Mouse (Mus musculus) thymus, postnatal 4 days (tissue): ENCODE measurements around the gene Gpc5.
"Not testable (repeated sequence)": the region's sequence is repeated elsewhere in the genome, so short reads cannot be mapped to it uniquely, and the experiment has no call there.

ENCODE experiments used
- DNase-seq: peaks from one replicate; pipeline ENCODE4 v3.0.0; 2021

Gpc5 gene

DNA sequence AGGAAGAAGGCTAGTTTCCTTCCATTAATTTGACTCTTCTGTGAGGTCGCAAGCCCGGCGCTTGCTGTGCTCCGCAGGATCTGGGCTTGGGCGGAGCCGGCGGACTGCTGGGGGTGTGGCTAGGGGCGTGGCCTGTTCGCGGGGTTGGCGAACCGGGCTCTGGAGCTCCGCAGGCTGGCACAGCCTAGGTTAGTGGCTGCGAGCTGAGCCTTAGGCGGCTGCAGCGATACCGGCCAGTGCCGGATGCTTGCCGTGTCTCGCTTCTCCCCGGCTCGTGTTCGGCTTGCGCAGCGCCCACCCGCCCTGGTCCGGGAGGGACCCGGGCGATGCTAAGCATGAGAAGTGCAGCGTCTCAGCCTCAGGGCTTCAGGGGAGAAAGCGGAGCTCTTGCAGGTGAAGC lies at the start of gene Gpc5:
Gene Gpc5, plus strand, starts transcription at position 135 of the 400 bp plus-strand sequence.
- DNase-seq: peak; percentile 93

DNA sequence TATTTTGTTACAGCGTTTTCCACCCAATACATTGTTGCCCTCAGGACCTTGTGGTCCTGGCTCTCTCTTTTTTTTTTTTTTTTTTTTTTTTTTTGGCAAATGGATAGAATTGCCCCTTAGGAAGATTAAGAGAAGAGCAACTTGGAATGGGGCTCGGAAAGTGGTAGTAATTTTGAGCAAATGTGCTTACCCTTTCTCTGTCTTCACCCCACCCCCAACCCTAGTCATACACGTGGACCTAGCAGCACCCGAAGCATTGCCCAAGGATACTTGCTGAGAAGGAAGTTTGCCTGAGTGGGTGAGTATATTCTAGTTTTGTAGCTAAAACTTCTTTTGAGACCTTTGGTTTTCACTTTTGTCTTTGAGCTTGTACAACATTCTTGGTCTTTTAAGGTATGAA lies 49.4 kb upstream of the Gpc5 start:
- peak; percentile 19 for DNase-seq

- no peak for DNase-seq
Observed at GRCm38 (mm10) chr14:115044016-115044415, 48.0 kb upstream of the Gpc5 start.

DNA sequence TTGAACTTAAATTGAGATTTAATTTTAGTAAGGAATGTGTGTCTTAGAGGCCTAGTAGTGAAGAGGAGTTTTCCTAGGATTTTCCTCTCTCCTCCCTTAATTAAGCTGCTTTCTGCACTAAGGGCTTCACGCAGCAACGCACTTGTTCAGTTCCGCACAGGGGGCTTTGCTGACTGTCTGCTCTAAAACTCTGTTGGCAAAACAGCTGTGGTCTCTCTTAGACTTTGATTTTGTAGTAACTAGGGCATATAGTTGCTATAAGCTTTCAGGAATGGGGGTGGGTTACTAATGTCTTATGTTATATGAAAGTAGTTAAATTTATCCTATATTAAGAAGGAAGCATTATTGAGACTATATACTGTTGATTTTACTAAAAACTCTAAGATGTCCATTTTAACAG lies 46.3 kb upstream of the Gpc5 start:
- DNase-seq: no peak

GRCm38 (mm10) chr14:115047316-115047715 lies 44.7 kb upstream of the Gpc5 start:
- DNase-seq: no peak

- no peak for DNase-seq
Observed at GRCm38 (mm10) chr14:115047990-115048862, 43.8 kb upstream of the Gpc5 start.

DNA sequence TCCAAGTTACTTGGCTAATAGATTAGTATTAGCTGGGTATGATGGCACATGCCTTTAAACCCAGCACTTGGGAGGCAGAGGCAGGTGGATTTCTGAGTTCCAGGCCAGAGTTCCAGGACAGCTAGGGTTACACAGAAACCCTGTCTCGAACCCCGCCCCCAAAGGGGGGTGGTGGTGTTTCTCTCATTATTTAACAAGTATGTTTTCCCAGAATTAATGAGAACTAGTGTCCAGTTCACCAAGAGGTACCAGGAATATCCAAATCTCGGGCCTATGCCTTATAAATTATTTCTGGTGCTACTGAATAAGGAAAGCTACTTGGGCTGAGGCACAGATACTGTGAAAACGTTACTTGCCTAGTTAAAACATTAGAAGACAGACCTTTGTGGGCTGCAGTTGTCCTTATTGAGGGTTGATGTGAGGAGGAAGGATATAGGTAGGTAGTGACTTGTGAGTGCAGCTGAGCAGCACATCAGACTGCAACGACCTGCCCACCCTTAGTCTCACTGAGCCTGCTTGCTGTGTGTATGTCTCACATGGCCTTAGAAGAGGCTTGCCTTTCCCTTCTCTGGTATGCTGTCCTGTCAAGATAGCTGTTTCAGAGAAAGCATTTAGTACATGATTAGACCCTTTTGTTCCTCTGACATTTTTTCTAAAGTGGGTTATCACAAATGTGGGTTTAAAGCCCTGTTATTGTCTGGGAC lies 43.0 kb upstream of the Gpc5 start:
- DNase-seq: no peak

DNA sequence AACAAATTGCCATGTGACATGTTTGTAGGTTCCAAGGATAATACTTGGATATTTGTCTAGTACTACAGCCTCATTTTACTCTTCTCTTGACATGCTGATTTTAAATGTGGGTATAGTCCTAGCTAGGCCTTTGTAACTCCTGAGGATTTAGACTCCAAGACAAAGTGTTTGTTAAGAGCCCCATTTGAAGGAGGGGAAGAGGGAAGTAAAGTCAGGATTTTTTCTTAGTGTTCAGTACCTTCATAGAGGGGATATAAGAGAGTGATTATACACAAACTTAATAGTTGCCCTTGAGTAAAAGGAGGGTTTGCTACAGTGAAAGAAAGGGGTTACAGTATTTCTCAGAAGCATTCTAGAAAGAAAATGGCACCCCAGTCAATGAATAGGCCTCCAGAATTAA lies 42.2 kb upstream of the Gpc5 start:
- no peak for DNase-seq

DNA sequence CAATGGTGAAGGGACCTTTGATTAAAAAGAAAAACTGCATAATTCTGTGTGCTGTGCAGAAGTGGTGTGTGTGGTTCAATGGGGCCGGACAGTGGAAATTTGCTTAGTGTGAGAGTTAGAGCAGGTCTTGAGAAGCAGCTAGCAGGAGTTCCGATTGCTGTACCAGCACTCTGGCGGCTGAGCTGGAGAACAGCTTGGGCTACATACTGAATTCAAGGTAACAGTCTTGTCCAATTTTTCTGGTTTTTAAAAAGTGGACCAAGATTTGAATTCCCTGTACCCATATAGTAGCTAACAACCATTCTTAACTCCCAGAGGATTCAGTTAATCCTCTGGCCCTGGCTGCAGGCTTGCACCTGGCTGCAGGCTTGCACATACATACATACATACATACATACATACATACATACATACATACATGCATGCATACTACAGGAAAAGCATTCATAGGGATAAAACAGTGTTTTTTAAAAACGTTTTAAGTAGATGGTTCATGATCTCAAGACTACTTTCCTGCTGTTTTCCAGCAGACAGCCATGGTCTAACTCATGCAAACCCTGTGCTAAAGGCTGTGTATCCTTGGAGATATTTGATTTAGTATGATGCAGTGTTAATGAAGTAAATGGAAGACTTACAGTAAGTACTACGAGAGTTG lies 40.8 kb upstream of the Gpc5 start:
- no peak for DNase-seq

- no peak for DNase-seq
Observed at GRCm38 (mm10) chr14:115052371-115052770, 39.6 kb upstream of the Gpc5 start.

GRCm38 (mm10) chr14:115054252-115054651 lies 37.8 kb upstream of the Gpc5 start:
- DNase-seq: no peak

DNA sequence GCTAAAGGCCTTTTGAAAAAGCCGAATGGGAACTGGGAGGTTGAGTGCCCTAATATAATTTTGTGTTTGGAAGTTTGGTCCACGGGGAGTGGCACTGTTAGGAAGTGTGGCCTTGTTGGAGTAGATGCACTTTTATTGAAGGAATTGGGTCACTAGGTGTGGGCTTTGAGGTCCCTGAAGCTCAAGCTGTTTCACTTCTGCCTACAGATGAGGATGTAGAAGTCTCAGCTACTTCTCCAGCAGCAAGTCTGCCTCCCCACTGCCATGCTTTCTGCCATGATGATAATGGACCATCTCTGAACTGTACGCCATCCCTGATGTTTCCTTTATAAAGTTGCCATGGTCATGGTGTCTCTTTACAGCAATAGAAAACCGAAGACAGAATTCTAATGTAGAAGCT lies 34.5 kb upstream of the Gpc5 start:
- no peak for DNase-seq

GRCm38 (mm10) chr14:115066164-115066563 lies 25.9 kb upstream of the Gpc5 start:
- DNase-seq: not testable (repeated sequence)

GRCm38 (mm10) chr14:115070534-115070933 lies 21.5 kb upstream of the Gpc5 start:
- no peak for DNase-seq

GRCm38 (mm10) chr14:115077340-115077739 lies 14.7 kb upstream of the Gpc5 start:
- no peak for DNase-seq

DNA sequence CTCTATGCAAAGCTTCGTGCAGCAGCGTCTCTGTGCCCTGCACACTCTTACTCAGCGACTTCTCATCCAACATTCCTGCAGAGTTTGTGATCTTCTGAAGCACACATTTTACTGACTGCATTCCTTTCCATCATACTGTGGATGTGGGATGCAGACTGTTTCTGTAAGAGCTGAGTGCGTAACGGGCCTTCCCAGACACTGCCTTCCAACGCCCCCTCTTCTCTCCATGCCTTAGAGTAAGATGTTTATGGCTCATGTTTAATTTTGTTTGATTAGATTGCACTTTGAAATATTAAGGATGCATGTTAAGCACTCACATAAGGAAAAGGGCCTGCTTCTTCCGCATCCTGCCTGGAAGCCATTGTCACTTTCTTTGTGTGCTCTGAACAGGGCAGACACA lies 14.0 kb upstream of the Gpc5 start:
- no peak for DNase-seq

DNA sequence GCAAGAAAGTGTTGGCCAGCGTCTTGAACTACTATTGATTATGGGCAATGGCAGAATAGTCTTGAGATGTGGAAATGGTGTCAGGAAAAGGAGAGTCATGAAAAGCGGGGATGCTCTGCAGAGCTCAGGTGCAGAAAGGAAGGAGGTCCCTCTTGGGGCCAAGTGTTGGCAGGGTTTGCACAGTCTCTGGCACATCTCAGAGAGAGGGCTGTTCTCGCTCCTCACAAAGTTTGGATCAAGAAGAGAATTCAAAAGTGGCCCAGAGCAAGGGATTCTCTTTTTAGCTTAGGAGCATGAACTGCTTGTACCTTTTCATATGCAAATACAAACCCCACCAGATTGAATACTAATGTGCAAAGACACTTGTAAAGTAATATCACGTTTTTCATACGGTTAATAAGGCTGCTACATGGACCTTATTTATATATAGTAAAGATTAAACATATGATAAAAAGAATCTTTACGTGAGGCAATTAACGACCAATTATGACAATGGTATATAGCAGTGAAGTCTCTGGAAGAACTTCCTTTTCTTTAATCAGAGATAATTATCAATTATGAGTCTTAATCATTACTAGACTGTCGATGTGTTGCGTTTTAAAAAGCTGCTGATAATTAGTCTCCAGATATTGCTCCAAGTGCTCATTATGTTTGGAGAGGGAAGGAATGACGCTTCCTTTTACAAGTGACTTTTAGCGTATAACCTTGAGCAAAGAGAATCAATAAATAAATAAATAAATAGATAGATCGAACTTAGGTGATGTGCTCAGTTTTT lies 10.1 kb upstream of the Gpc5 start:
- no peak for DNase-seq

GRCm38 (mm10) chr14:115090516-115090915 lies 1.5 kb upstream of the Gpc5 start:
- DNase-seq: no peak

- no peak for DNase-seq
Observed at GRCm38 (mm10) chr14:115092510-115092909, 495 bp downstream of the Gpc5 start.

GRCm38 (mm10) chr14:115092952-115093351 lies 937 bp downstream of the Gpc5 start:
- DNase-seq: peak; percentile 6

GRCm38 (mm10) chr14:115100617-115101299 lies 8.7 kb downstream of the Gpc5 start:
- DNase-seq: no peak

DNA sequence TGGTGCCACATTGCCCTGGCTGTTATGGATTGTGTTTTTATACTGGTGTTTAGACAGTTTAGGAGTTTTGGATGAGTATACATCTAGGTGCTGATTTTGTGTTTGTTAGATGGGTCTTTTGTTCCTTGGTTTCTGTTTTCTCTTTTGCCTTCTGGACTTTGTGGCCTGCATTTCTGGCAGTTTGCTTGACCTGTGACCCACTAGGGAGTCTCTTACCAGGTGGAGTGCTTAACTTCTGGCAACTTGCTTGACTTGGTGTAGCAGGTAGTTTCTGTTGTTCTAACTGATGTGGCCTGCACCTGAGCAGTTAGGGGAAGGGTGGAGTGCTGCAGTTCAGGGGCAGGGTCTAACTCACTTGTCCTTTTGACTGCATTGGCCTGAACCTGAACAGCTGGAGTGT lies 14.3 kb downstream of the Gpc5 start:
- no peak for DNase-seq
